Mouse (Mus musculus) cortical plate, adult 2 months (tissue): ENCODE measurements around the gene Arrdc5. TPM values are rescaled to one million over a fixed set of nuclear protein-coding genes. Genes with fewer than 3 reads are reported as not detected.
A peak's percentile ranks its signal among the peaks of the same experiment; 100 is the strongest.

ENCODE experiments used
- H3K27ac ChIP-seq: fragments of 200-500 bp; 2 replicates; pipeline ENCODE4 v1.5.1; 2012; ENCODE audit warnings: low read length, control low read depth, inconsistent platforms; ENCODE audit not compliant: insufficient read depth
- H3K4me1 ChIP-seq: fragments of 200-500 bp; 2 replicates; pipeline ENCODE4 v1.6.1; 2011; ENCODE audit warnings: low read length; ENCODE audit not compliant: control insufficient read depth, insufficient read depth
- H3K4me3 ChIP-seq: fragments of 200-500 bp; 2 replicates; pipeline ENCODE4 v1.5.1; 2011; ENCODE audit warnings: mild to moderate bottlenecking, low read length, control low read depth; ENCODE audit not compliant: insufficient read depth
- CTCF ChIP-seq: fragments of 200-500 bp; IDR thresholded peaks from 2 replicates; pipeline ENCODE4 v1.5.1; 2011; ENCODE audit warnings: mild to moderate bottlenecking, control low read depth, low read length; ENCODE audit not compliant: insufficient read depth; ENCODE audit errors: extremely low read depth
- POLR2A ChIP-seq: fragments of 200-500 bp; IDR thresholded peaks from 2 replicates; pipeline ENCODE4 v1.6.1; 2011; ENCODE audit warnings: mild to moderate bottlenecking, low read length, control low read depth; ENCODE audit not compliant: insufficient read depth; ENCODE audit errors: extremely low read depth
- polyA plus RNA-seq: library from polyadenylated mRNA; depleted of rRNA; stranded (reverse); fragments of >200 nt; gene quantifications from 2 replicates; pipeline ENCODE4 v1.2.3, GENCODE M21; 2012; rRNA removed

The Arrdc5 gene
- polyA plus RNA-seq, 1 experiment: not detected

DNA sequence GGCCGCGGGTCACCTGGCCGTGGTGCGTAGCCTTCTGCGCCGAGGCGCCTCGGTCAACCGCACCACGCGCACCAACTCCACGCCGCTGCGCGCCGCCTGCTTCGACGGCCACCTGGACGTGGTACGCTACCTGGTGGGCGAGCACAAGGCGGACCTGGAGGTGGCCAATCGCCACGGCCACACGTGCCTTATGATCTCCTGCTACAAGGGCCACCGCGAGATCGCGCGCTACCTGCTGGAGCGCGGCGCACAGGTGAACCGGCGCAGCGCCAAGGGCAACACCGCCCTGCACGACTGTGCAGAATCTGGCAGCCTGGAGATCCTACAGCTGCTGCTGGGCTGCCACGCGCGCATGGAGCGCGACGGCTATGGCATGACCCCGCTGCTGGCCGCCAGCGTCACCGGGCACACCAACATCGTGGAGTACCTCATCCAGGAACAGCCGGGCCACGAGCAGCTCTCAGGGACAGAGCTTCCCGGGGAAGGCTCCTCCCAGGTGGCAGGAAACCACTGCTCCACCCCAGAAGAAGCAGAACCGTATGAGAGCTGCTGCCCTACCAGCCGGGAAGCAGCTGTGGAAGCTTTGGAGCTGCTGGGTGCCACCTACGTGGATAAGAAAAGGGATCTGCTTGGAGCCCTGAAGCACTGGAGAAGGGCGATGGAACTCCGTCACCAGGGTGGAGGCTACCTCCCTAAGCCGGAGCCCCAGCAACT is 42.7 kb downstream of the Arrdc5 start:
- TF ChIP-seq POLR2A (no peak), CTCF (no peak)
- Histone ChIP-seq H3K4me3 (peak overlapping the region; percentile 44), H3K4me1 (peaks cover 15% of the 10 kb centered on the region), H3K27ac (no peak overlapping the region; the same call in 1 of the 2 replicates)

DNA sequence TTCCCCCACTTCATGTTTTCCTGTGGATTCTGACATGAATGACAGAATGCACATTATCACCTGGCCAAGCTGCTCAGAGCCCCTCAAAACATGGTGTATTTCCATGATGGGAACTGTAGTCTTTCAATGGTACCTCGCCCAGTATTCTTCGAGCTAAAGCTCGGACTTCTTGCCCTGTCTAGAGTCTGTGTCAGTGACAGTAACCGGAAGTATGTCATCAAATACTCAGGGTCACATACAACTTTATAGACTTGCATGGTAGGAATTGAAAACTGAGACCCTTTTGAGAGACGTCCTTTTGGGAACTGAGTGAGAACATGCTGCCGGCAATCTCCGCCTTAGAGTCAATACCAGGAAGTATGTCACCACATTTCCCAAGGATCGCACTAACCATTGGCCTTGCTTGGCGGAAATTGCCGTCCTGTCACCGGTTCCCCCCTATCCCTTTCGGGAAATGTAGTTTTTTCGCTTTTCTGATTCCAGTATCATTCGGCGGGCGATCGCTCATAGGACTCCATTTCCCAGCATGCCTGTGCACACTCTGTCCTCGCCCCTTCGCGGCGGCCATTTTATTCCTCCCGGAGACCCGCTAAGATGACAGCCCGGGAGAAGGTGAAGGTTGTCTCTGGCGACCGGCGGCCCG is 43.7 kb downstream of the Arrdc5 start, which contains the start of gene Fem1a:
Gene Fem1a (plus strand): TSS at position 572 of the 643 bp plus-strand sequence.
- Histone ChIP-seq H3K4me1 (peaks cover 15% of the 10 kb centered on the region), H3K27ac (peak within 1 kb of the TSS; percentile 38)

DNA sequence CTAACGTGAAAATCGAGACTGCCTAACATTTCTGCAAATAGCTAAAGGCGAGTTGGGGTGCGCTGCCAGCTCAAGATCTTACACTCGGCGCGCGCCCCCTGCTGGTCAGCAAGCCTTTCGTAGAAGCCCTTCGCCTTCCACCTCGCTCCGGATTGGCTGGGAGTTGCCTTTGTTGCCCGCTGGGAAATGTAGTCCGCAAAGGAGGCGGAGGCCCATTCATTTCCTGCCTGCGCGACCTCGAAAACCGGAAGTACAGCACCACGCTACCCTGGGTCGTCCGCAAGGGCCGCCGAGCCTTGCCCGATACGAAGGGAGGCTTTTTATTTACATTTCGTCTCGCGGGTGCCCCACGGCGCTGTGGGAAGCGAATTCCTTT is 44.2 kb downstream of the Arrdc5 start:
- Histone ChIP-seq H3K4me3 (peak overlapping the region; percentile 44), H3K27ac (peak overlapping the region; percentile 38), H3K4me1 (peaks cover 13% of the 10 kb centered on the region)
- peak; percentile 87 for TF ChIP-seq CTCF
- peak; percentile 78 for TF ChIP-seq POLR2A

More for the DNA sequence above, 43.7 kb downstream of the Arrdc5 start, which contains the start of gene Fem1a:
- no peak for TF ChIP-seq CTCF
- peak; percentile 77 for TF ChIP-seq POLR2A
- H3K4me3 ChIP-seq: peak within 1 kb of the TSS; percentile 44

DNA sequence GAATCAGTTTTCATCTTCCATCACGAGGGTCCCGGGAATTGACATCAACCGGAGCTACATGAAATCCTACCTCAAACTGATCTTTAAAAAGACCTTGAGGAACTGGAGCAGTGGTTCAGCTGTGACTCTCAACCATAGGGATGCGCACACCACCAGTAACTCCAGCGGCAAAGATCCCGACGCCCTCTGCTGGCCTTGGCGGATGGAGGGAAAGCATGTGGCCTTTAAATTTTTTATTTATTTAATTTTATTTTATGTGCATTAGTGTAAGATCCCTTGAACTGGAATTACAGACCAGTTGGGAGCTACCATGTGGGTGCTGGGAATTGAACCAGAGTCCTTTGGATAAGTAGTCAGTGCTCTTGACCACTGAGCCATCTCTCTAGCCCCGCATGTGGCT is 44.7 kb downstream of the Arrdc5 start:
- H3K27ac ChIP-seq: peak overlapping the region; percentile 24; the same call in 1 of the 2 replicates
- H3K4me3 ChIP-seq: no peak overlapping the region; the same call in 1 of the 2 replicates
- peaks cover 13% of the 10 kb centered on the region for H3K4me1 ChIP-seq
- no peak for TF ChIP-seq POLR2A
- TF ChIP-seq CTCF: peak; percentile 37; the same call in 1 of the 2 replicates

DNA sequence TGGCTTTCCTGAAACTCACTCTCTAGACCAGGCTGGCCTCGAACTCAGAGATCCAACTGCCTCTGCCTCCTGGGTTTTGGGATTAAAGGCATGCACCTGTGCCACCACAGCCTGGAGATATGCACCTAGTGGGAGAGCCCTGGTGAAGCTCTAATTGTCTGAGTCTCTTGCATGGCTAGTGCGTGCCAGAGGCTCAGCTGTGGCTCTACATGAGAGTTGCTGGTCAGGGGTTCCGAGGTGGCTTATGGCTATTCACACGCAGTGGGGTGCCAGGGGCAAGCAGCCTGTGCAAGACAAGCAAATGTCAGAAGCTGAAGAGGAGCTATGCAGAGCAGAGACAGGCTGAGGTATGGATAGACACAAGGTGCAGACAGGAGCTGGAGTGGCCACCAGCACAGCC is 45.4 kb downstream of the Arrdc5 start:
- Histone ChIP-seq H3K27ac (no peak overlapping the region), H3K4me1 (peaks cover 6% of the 10 kb centered on the region)

DNA sequence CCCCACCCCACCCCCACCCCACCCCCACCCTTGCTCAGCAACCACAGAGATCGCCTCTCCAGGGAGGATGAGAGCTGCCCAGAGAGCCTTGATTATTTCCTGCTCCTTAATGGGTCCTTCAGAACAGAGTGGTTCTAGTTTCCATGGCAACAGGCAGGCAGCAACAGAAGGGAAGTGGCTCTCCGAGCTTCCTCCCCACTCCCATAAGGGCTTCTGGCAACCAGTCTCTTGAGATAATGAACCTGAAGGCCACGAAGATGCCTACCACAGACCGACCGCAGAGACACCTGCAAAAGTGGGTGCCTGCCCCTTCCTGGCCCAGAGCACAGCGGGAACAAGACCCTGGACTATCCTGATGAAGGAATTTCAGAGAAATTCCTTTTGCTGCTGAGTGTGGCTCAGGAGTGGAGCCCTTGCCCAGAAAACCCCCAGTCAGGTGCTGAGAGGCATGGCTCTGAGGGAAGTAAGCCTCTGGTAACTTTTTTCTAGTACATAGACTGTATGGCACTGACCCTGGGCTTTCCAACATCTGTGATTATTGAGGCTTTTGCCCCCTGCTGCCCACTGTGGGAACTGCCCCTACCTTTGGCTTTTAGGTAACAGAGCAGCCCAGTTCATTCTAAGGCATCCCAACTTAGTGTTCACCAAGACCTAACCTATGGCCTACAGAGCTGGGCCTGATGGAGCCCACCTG is 48.8 kb downstream of the Arrdc5 start:
- no peak overlapping the region for H3K27ac ChIP-seq
- no peak overlapping the region for H3K4me3 ChIP-seq
- H3K4me1 ChIP-seq: no peaks in the 10 kb centered on the region
- TF ChIP-seq POLR2A (no peak), CTCF (peak; percentile 56)

More for the DNA sequence above, 45.4 kb downstream of the Arrdc5 start:
- TF ChIP-seq CTCF (no peak), POLR2A (no peak)
- no peak overlapping the region for H3K4me3 ChIP-seq

DNA sequence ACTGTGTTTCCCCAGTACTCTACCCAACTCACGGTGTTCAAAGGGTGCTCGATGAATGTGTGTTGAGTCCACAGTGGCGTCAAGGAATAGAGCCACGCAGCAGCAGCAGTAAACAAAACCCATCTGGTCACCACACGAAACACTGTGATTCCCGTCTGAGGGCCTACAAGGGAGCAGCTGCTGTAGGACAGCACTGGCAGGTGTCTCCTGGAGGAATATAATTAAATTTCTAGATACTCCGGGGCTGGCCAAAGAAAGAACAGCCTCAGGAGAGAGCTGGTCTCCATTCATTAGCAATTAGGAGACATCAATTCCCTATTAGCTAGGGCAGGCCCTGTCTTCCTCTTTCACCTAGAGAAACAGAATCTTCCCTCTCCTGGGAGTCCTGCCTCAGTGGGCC is 54.5 kb downstream of the Arrdc5 start:
- Histone ChIP-seq H3K4me1 (peaks cover 3% of the 10 kb centered on the region), H3K4me3 (no peak overlapping the region), H3K27ac (no peak overlapping the region)
- TF ChIP-seq POLR2A: no peak
- no peak for TF ChIP-seq CTCF

Other genes starting within 250 kb of the Arrdc5 start
- gene Ubxn6, start 225.3 kb downstream of the Arrdc5 start, polyA plus RNA-seq: 109 and 120 TPM in 2 replicates
- 126 and 148 TPM in 2 replicates for gene Hdgfl2, start 220.7 kb downstream of the Arrdc5 start, polyA plus RNA-seq
- 0.73 and 1.2 TPM in 2 replicates for gene Plin4, start 190.5 kb downstream of the Arrdc5 start, polyA plus RNA-seq
- 0.55 and 0.67 TPM in 2 replicates for gene Plin5, start 182.7 kb downstream of the Arrdc5 start, polyA plus RNA-seq
- gene Lrg1, start 178.3 kb downstream of the Arrdc5 start, polyA plus RNA-seq: 2.6 and 3.1 TPM in 2 replicates
- gene Sema6b, start 159.9 kb downstream of the Arrdc5 start, polyA plus RNA-seq: 87.3 and 88.9 TPM in 2 replicates
- gene Tnfaip8l1, start 137.8 kb downstream of the Arrdc5 start, polyA plus RNA-seq: 7.5 and 8.5 TPM in 2 replicates
- gene Mydgf, start 116.4 kb downstream of the Arrdc5 start, polyA plus RNA-seq: 43.3 and 45.8 TPM in 2 replicates
- 51.2 and 52.0 TPM in 2 replicates for gene Dpp9, start 81.4 kb downstream of the Arrdc5 start, polyA plus RNA-seq
- gene Fem1a, start 43.5 kb downstream of the Arrdc5 start, polyA plus RNA-seq: 23.3 and 24.1 TPM in 2 replicates
- 4.2 and 4.8 TPM in 2 replicates for gene Ticam1, start 23.5 kb downstream of the Arrdc5 start, polyA plus RNA-seq
- 8.4 and 10.1 TPM in 2 replicates for gene Plin3, start 7.4 kb downstream of the Arrdc5 start, polyA plus RNA-seq
- 1.1 and 1.8 TPM in 2 replicates for gene Uhrf1, start 3.0 kb upstream of the Arrdc5 start, polyA plus RNA-seq
- gene Kdm4b, start 25.8 kb upstream of the Arrdc5 start, polyA plus RNA-seq: 43.5 and 45.0 TPM in 2 replicates
- gene Ptprs, start 176.2 kb upstream of the Arrdc5 start, polyA plus RNA-seq: 688 and 773 TPM in 2 replicates
- gene Znrf4, start 212.1 kb upstream of the Arrdc5 start, polyA plus RNA-seq: not detected in 2 replicates